Mouse (Mus musculus) spleen, adult 2 months (tissue): ENCODE data around the gene Atp13a5.

Source experiments
- CTCF ChIP-seq: fragments of 200-500 bp; IDR thresholded peaks from 2 replicates; pipeline ENCODE4 v1.5.1; 2011; ENCODE audit warnings: mild to moderate bottlenecking, inconsistent platforms; ENCODE audit not compliant: insufficient read depth, insufficient read length, insufficient replicate concordance; ENCODE audit errors: extremely low read depth
- POLR2A ChIP-seq: fragments of 200-500 bp; IDR thresholded peaks from 2 replicates; pipeline ENCODE4 v1.6.1; 2011; ENCODE audit warnings: low read depth, low read length, inconsistent platforms

DNA sequence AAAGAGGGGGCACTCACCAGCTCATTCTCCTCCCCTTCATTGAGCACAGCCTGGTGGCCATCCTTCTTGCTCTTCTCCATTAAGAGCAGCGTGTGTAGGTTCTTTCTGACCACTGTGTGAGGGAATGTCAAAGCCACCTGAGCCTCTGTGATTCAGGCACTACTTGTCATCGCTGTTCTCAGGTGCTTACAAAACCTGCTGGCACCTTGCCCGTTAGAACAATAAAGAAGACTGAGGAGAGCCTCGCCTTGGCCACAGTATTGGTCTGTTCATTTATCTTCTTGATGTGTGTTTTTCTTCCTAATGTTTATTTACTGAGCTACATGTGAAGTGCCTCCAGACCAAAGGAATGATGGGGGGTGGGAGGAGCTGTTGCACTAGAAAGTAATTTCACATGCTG lies at the start of gene Atp13a5:
- TF ChIP-seq CTCF (no peak), POLR2A (no peak)
